In the genomic region with DNA sequence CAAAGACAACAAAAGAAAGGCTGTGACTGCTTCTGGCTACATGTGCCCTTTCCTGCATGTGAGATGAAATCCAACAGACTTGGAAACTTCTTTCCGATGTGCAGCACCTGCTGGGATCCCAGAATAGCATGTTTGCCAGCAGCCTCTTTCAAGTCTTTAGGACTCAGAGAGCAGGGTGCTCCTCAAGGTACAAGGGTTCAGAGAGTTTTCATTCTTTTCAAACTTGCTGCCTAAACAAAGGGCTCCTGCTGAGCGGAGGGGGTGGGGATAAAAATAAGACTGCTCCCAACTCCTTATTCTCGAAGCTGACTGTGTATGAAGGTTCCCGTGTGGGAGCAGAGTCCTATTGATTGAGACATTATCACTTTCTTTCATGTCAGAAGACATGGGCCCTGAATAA, we compare ENCODE assay signal across 18 mouse cellular contexts. TPM values are rescaled to one million over a fixed set of nuclear protein-coding genes. Genes with fewer than 3 reads are reported as not detected.
"Had no signal": no experiment of that assay in that cellular context is flagged by ENCODE, and none has a peak within 500 bp of the region (broad histone marks: within the 10 kb centered on the region; RNA-seq: fewer than 3 reads in every experiment).

No protein-coding gene starts in this region.

- H3K9me3 ChIP-seq: midbrain, embryonic 10.5 days; midbrain, embryonic 13.5 days; midbrain, embryonic 15.5 days; neural tube, embryonic 12.5 days; stomach, embryonic 15.5 days had no signal

- H3K9ac ChIP-seq: lung, embryonic 14.5 days; midbrain, embryonic 13.5 days; midbrain, embryonic 15.5 days; neural tube, embryonic 12.5 days; stomach, embryonic 15.5 days had no signal

- H3K4me1 ChIP-seq: neural tube, embryonic 12.5 days had no signal

- DNase-seq: lung, adult 18-20 months; lung, embryonic 14.5 days; lung, postnatal 10 days; lung, postnatal 4 days; right cerebral cortex, postnatal 14 days; thymus, adult 2 months; thymus, postnatal 25 days; thymus, postnatal 4 days had no signal

- H3K27ac ChIP-seq: midbrain, embryonic 10.5 days; midbrain, embryonic 13.5 days; midbrain, embryonic 15.5 days; neural tube, embryonic 12.5 days; stomach, embryonic 15.5 days; stomach, postnatal 0 days had no signal

- H3K4me3 ChIP-seq: midbrain, embryonic 10.5 days; midbrain, embryonic 13.5 days; midbrain, embryonic 15.5 days; neural tube, embryonic 12.5 days; stomach, embryonic 15.5 days had no signal

- ATAC-seq: midbrain, embryonic 13.5 days; midbrain, embryonic 15.5 days had no signal

- H3K27me3 ChIP-seq: midbrain, embryonic 13.5 days; midbrain, embryonic 15.5 days; neural tube, embryonic 12.5 days; stomach, embryonic 15.5 days had no signal

- H3K4me2 ChIP-seq: lung, embryonic 14.5 days; midbrain, embryonic 13.5 days; midbrain, embryonic 15.5 days; neural tube, embryonic 12.5 days; stomach, embryonic 15.5 days had no signal

RNA-seq across cellular contexts. Expression of a gene that starts 59.4 kb away (rescaled TPM):
- total RNA-seq: megakaryocyte-erythroid progenitor cell, adult 5-6 weeks; neutrophil, adult 5-6 weeks had no signal
- polyA plus RNA-seq: midbrain, embryonic 10.5 days; midbrain, embryonic 13.5 days; neural tube, embryonic 14.5 days; testis, adult 2 months had no signal
